11 mouse cellular contexts compared by ENCODE assay signal in the genomic region with DNA sequence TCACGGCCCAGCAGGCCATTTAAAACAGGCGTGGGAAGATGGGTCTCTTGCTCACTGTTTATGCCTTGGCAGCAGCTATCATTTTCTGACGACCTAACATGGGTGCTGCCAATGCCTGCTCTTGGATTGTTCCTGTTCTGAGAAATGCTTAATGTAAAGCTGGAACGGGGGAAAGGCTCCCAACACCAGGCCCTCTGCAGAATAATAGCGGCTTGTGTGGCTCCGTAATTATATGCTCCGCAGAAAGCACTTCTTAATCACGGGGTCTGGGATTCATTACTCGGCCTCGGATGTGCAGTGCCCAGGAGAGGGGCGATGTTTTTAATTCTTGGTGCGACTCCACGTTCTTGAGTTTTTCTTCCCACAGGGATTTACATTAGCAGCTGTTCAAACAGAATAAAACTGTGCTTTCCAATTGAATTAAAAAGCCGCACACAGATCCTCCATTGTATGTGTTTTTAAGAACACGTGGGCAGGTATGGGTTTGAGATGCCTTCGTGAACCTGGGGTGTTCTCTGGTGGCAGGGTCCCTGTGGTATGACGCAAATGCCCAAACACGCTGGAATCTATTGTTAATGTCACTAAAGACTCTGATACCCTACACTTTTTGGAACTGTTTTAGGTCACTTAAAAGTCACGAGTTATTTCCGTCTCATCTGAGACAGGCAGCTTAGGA.
DNase-seq lines count a peak whose midpoint lies in the region; ATAC-seq and TF ChIP-seq lines count a peak whose summit lies in the region.
"Had no signal": no experiment of that assay in that cellular context is flagged by ENCODE, and none has a peak within 500 bp of the region (broad histone marks: within the 10 kb centered on the region; RNA-seq: fewer than 3 reads in every experiment).

No protein-coding gene starts in this region.

- no peaks in the 10 kb centered on the region for H3K27me3 ChIP-seq in heart, embryonic 15.5 days
- H3K27me3 ChIP-seq in embryonic facial prominence, embryonic 12.5 days = no peaks in the 10 kb centered on the region
- no peaks in the 10 kb centered on the region for H3K27me3 ChIP-seq in hindbrain, embryonic 10.5 days (ENCODE audit: insufficient read depth, poor library complexity, severe bottlenecking)
- no peaks in the 10 kb centered on the region for H3K27me3 ChIP-seq in midbrain, embryonic 13.5 days
- no peaks in the 10 kb centered on the region for H3K27me3 ChIP-seq in liver, postnatal 0 days (ENCODE audit: insufficient read depth, low read length)
- H3K27me3 ChIP-seq: CH12.LX; neural tube, embryonic 12.5 days had no signal

- H3K27ac ChIP-seq in heart, embryonic 15.5 days = peak overlapping the region; percentile 85
- peak overlapping the region; percentile 89 for H3K27ac ChIP-seq in embryonic facial prominence, embryonic 12.5 days
- H3K27ac ChIP-seq in hindbrain, embryonic 10.5 days = peak overlapping the region; percentile 74; the same call in 1 of the 2 replicates
- H3K27ac ChIP-seq in midbrain, embryonic 13.5 days = peak overlapping the region; percentile 83
- H3K27ac ChIP-seq in liver, postnatal 0 days (ENCODE audit: low read depth) = no peak overlapping the region
- H3K27ac ChIP-seq: neural tube, embryonic 12.5 days had no signal

- H3K4me1 ChIP-seq in heart, embryonic 15.5 days (replicated peaks) = peaks cover 56% of the 10 kb centered on the region
- peaks cover 77% of the 10 kb centered on the region for H3K4me1 ChIP-seq in embryonic facial prominence, embryonic 12.5 days
- H3K4me1 ChIP-seq in hindbrain, embryonic 10.5 days (replicated peaks) = peaks cover 47% of the 10 kb centered on the region
- peaks cover 41% of the 10 kb centered on the region for H3K4me1 ChIP-seq in midbrain, embryonic 13.5 days (replicated peaks)
- peaks cover 15% of the 10 kb centered on the region for H3K4me1 ChIP-seq in liver, postnatal 0 days (ENCODE audit: insufficient read depth)

- DNase-seq in heart, adult 8-10 months (ENCODE audit: low spot score) = no peak
- DNase-seq in hindbrain, embryonic 10.5 days (ENCODE audit: low spot score) = no peak
- DNase-seq in liver, postnatal 0 days = no peak
- no peak for DNase-seq in liver
- DNase-seq in spleen, postnatal 14 days (ENCODE audit: low spot score in 2 of 2) = no peak
- DNase-seq: cerebellum, postnatal 10 days had no signal

- TF ChIP-seq CTCF in liver, postnatal 0 days (IDR thresholded peaks at IDR 0.05; ENCODE audit: low read depth) = no peak

- H3K4me2 ChIP-seq in heart, embryonic 15.5 days = no peak overlapping the region
- H3K4me2 ChIP-seq in embryonic facial prominence, embryonic 12.5 days (replicated peaks) = 0 out of 2 replicates have a peak overlapping the region, but pooled peaks have one; percentile 10
- no peak overlapping the region for H3K4me2 ChIP-seq in midbrain, embryonic 13.5 days (replicated peaks)
- H3K4me2 ChIP-seq in liver, postnatal 0 days (ENCODE audit: low read depth, low read length) = no peak overlapping the region
- H3K4me2 ChIP-seq: neural tube, embryonic 12.5 days had no signal

- no peak overlapping the region for H3K4me3 ChIP-seq in heart, embryonic 15.5 days
- no peak overlapping the region for H3K4me3 ChIP-seq in embryonic facial prominence, embryonic 12.5 days
- no peak overlapping the region for H3K4me3 ChIP-seq in hindbrain, embryonic 10.5 days
- H3K4me3 ChIP-seq in midbrain, embryonic 13.5 days (replicated peaks) = no peak overlapping the region
- H3K4me3 ChIP-seq in liver, postnatal 0 days (ENCODE audit: low read depth, low read length) = no peak overlapping the region
- H3K4me3 ChIP-seq: neural tube, embryonic 12.5 days had no signal

- H3K9me3 ChIP-seq in heart, embryonic 15.5 days (replicated peaks) = no peaks in the 10 kb centered on the region
- H3K9me3 ChIP-seq in embryonic facial prominence, embryonic 12.5 days = no peaks in the 10 kb centered on the region
- no peaks in the 10 kb centered on the region for H3K9me3 ChIP-seq in hindbrain, embryonic 10.5 days
- no peaks in the 10 kb centered on the region for H3K9me3 ChIP-seq in midbrain, embryonic 13.5 days
- H3K9me3 ChIP-seq in liver, postnatal 0 days (ENCODE audit: low read length) = no peaks in the 10 kb centered on the region
- H3K9me3 ChIP-seq: neural tube, embryonic 12.5 days had no signal

- 76% methylated on average over 20 of the region's 20 CpGs for WGBS in heart, embryonic 15.5 days
- 18% methylated on average over 20 of the region's 20 CpGs for WGBS in embryonic facial prominence, embryonic 12.5 days
- 71% methylated on average over 20 of the region's 20 CpGs for WGBS in hindbrain, embryonic 10.5 days
- 54% methylated on average over 20 of the region's 20 CpGs for WGBS in midbrain, embryonic 13.5 days
- 83% methylated on average over 20 of the region's 20 CpGs for WGBS in liver, postnatal 0 days (ENCODE audit: insufficient replicate concordance)

- H3K36me3 ChIP-seq in heart, embryonic 15.5 days = 0 out of 2 replicates have a peak, but pooled peaks cover 3% of the 10 kb centered on the region
- peaks cover 11% of the 10 kb centered on the region for H3K36me3 ChIP-seq in embryonic facial prominence, embryonic 12.5 days
- peaks cover 71% of the 10 kb centered on the region for H3K36me3 ChIP-seq in hindbrain, embryonic 10.5 days
- H3K36me3 ChIP-seq in midbrain, embryonic 13.5 days = peaks cover 31% of the 10 kb centered on the region
- H3K36me3 ChIP-seq in liver, postnatal 0 days (replicated peaks; ENCODE audit: insufficient read depth, low read length) = peaks cover 4% of the 10 kb centered on the region

- TF ChIP-seq EP300 in liver, postnatal 0 days (IDR thresholded peaks at IDR 0.05; ENCODE audit: low read depth) = no peak

- no peak overlapping the region for H3K9ac ChIP-seq in heart, embryonic 15.5 days
- H3K9ac ChIP-seq in embryonic facial prominence, embryonic 12.5 days = no peak overlapping the region
- H3K9ac ChIP-seq in midbrain, embryonic 13.5 days (replicated peaks) = no peak overlapping the region
- H3K9ac ChIP-seq in liver, postnatal 0 days (replicated peaks) = no peak overlapping the region
- H3K9ac ChIP-seq: neural tube, embryonic 12.5 days had no signal

- no peak for ATAC-seq in heart, embryonic 15.5 days (replicated peaks; ENCODE audit: insufficient number of reproducible peaks, insufficient read depth, low FRiP score, low read depth)
- peak; percentile 52 for ATAC-seq in embryonic facial prominence, embryonic 12.5 days (ENCODE audit: insufficient number of reproducible peaks, insufficient read depth, low FRiP score, low TSS enrichment)
- peak; percentile 78 for ATAC-seq in midbrain, embryonic 13.5 days
- no peak for ATAC-seq in liver, postnatal 0 days

Comparison
In these comparisons a context has a peak if more than half of its experiments do, and no peak if none do; other contexts are left out.
1. ATAC-seq: peak in embryonic facial prominence, embryonic 12.5 days (single experiment) and midbrain, embryonic 13.5 days (single experiment); none in heart, embryonic 15.5 days (single experiment) and liver, postnatal 0 days (single experiment).